Mouse (Mus musculus) cortical plate, adult 2 months (tissue): ENCODE measurements at regions not wholly inside any gene's neighbourhood (a gene's known extent, or its start where the extent isn't known, plus 50 kb on each side); places are given as distances from the start of the nearest gene placed in this dataset.

ENCODE experiments used
- CTCF ChIP-seq: fragments of 200-500 bp; IDR thresholded peaks from 2 replicates; pipeline ENCODE4 v1.5.1; 2011; ENCODE audit warnings: mild to moderate bottlenecking, control low read depth, low read length; ENCODE audit not compliant: insufficient read depth; ENCODE audit errors: extremely low read depth
- POLR2A ChIP-seq: fragments of 200-500 bp; IDR thresholded peaks from 2 replicates; pipeline ENCODE4 v1.6.1; 2011; ENCODE audit warnings: mild to moderate bottlenecking, low read length, control low read depth; ENCODE audit not compliant: insufficient read depth; ENCODE audit errors: extremely low read depth

DNA sequence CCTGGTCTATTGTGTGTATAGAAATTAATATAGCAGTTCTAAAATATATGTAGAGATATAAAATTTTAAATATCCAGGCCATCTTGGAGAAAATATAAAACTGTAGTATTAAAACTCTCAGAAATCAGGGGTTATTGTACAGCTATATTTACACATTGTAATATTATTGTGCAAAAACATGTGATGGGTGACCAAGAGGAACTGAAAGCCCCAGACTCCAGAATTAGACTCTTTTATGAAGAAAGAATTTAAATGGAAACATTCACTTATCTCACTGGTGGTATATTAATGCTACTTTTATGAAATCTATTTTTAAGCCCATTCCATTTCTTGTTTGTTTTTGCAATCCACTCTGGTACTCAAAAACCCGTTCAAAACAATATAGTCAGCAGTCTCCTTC, 130.5 kb downstream of the P2ry1 start:
- no peak for TF ChIP-seq POLR2A
- no peak for TF ChIP-seq CTCF
